Mouse (Mus musculus): ENCODE measurements around the gene Nr4a1.

GRCm38 (mm10) chr15:101315378-101315777, 61.3 kb downstream of the Nr4a1 start:
- TF ChIP-seq CTCF (IDR thresholded peaks at IDR 0.05; ENCODE audit: low read depth, low read length) (no peak), EP300 (IDR thresholded peaks at IDR 0.05; ENCODE audit: insufficient read depth, low read depth, low read length) (no peak), POLR2A (IDR thresholded peaks at IDR 0.05; ENCODE audit: insufficient read depth, low read length) (no peak)

Data from ES-Bruce4 (cell line).